Mouse (Mus musculus): ENCODE data around the gene Kcnq4. TPM values are rescaled to one million over a fixed set of nuclear protein-coding genes. Genes with fewer than 3 reads are reported as not detected.

Kcnq4 gene
- total and polyA plus RNA-seq, 3 experiments = 0.05 TPM; not detected in 2

- no peak overlapping the region for H3K4me3 ChIP-seq (ENCODE audit: low read depth, low read length)
- no peak for TF ChIP-seq TAL1 (conservative IDR thresholded peaks at IDR 0.05; ENCODE audit: low read depth, low read length)
- TF ChIP-seq POLR2AphosphoS5 (IDR thresholded peaks at IDR 0.05; ENCODE audit: insufficient replicate concordance, low read depth, low read length) = no peak
- TF ChIP-seq GATA1 (IDR thresholded peaks at IDR 0.05; ENCODE audit: borderline replicate concordance, low read length) = no peak
- TF ChIP-seq CTCF (IDR thresholded peaks at IDR 0.05; ENCODE audit: low read depth, low read length) = no peak
- no peak for TF ChIP-seq GATA2 (IDR thresholded peaks at IDR 0.05; ENCODE audit: borderline replicate concordance, low read depth, low read length)
- no peak for ATAC-seq (ENCODE audit: extremely low read depth, insufficient number of reproducible peaks, low FRiP score, poor library complexity, severe bottlenecking)
- H3K4me1 ChIP-seq (ENCODE audit: insufficient read depth, low read depth, low read length) = peaks cover 39% of the 10 kb centered on the region
- DNase-seq (ENCODE audit: low spot score) = no peak
- H3K36me3 ChIP-seq (replicated peaks) = no peaks in the 10 kb centered on the region
- H3K27me3 ChIP-seq (ENCODE audit: insufficient read depth, low read length) = peaks cover 59% of the 10 kb centered on the region
- H3K9me3 ChIP-seq (replicated peaks) = no peaks in the 10 kb centered on the region
Observed at GRCm38 (mm10) chr4:120717591-120717990, 30.8 kb downstream of the Kcnq4 start.

- Histone ChIP-seq H3K36me3 (replicated peaks) (no peaks in the 10 kb centered on the region), H3K9me3 (replicated peaks) (no peaks in the 10 kb centered on the region), H3K27me3 (ENCODE audit: insufficient read depth, low read length) (peaks cover 65% of the 10 kb centered on the region), H3K4me3 (ENCODE audit: low read depth, low read length) (no peak overlapping the region; the same call in 1 of the 2 replicates), H3K4me1 (ENCODE audit: insufficient read depth, low read depth, low read length) (peaks cover 39% of the 10 kb centered on the region)
- TF ChIP-seq GATA1 (IDR thresholded peaks at IDR 0.05; ENCODE audit: borderline replicate concordance, low read length) = no peak
- TF ChIP-seq POLR2AphosphoS5 (IDR thresholded peaks at IDR 0.05; ENCODE audit: insufficient replicate concordance, low read depth, low read length) = no peak
- TF ChIP-seq CTCF (IDR thresholded peaks at IDR 0.05; ENCODE audit: low read depth, low read length) = no peak
- no peak for TF ChIP-seq GATA2 (IDR thresholded peaks at IDR 0.05; ENCODE audit: borderline replicate concordance, low read depth, low read length)
- TF ChIP-seq TAL1 (conservative IDR thresholded peaks at IDR 0.05; ENCODE audit: low read depth, low read length) = no peak
- DNase-seq (ENCODE audit: low spot score) = no peak
- no peak for ATAC-seq (ENCODE audit: extremely low read depth, insufficient number of reproducible peaks, low FRiP score, poor library complexity, severe bottlenecking)
Observed at GRCm38 (mm10) chr4:120716765-120717164, 31.6 kb downstream of the Kcnq4 start.

- peaks cover 39% of the 10 kb centered on the region for H3K4me1 ChIP-seq (ENCODE audit: insufficient read depth, low read depth, low read length)
- peaks cover 66% of the 10 kb centered on the region for H3K27me3 ChIP-seq (ENCODE audit: insufficient read depth, low read length)
- ATAC-seq (ENCODE audit: extremely low read depth, insufficient number of reproducible peaks, low FRiP score, poor library complexity, severe bottlenecking) (no peak), DNase-seq (ENCODE audit: low spot score) (no peak)
- no peaks in the 10 kb centered on the region for H3K9me3 ChIP-seq (replicated peaks)
- no peaks in the 10 kb centered on the region for H3K36me3 ChIP-seq (replicated peaks)
- no peak for TF ChIP-seq POLR2AphosphoS5 (IDR thresholded peaks at IDR 0.05; ENCODE audit: insufficient replicate concordance, low read depth, low read length)
- TF ChIP-seq CTCF (IDR thresholded peaks at IDR 0.05; ENCODE audit: low read depth, low read length) = no peak
- TF ChIP-seq GATA1 (IDR thresholded peaks at IDR 0.05; ENCODE audit: borderline replicate concordance, low read length) = no peak
- no peak for TF ChIP-seq TAL1 (conservative IDR thresholded peaks at IDR 0.05; ENCODE audit: low read depth, low read length)
- TF ChIP-seq GATA2 (IDR thresholded peaks at IDR 0.05; ENCODE audit: borderline replicate concordance, low read depth, low read length) = no peak
- H3K4me3 ChIP-seq (ENCODE audit: low read depth, low read length) = peak overlapping the region; percentile 3; the same call in 1 of the 2 replicates
Observed at GRCm38 (mm10) chr4:120716141-120716571, 32.3 kb downstream of the Kcnq4 start.

- peak; percentile 39 for TF ChIP-seq TAL1 (conservative IDR thresholded peaks at IDR 0.05; ENCODE audit: low read depth, low read length)
- TF ChIP-seq GATA1 (IDR thresholded peaks at IDR 0.05; ENCODE audit: borderline replicate concordance, low read length) = no peak
- no peak for TF ChIP-seq CTCF (IDR thresholded peaks at IDR 0.05; ENCODE audit: low read depth, low read length)
- peaks cover 77% of the 10 kb centered on the region for H3K27me3 ChIP-seq (ENCODE audit: insufficient read depth, low read length)
- H3K36me3 ChIP-seq (replicated peaks) = no peaks in the 10 kb centered on the region
- H3K9me3 ChIP-seq (replicated peaks) = no peaks in the 10 kb centered on the region
- no peak overlapping the region for H3K4me3 ChIP-seq (ENCODE audit: low read depth, low read length)
- no peak for DNase-seq (ENCODE audit: low spot score)
- peak; percentile 41 for ATAC-seq (ENCODE audit: extremely low read depth, insufficient number of reproducible peaks, low FRiP score, poor library complexity, severe bottlenecking)
- peaks cover 36% of the 10 kb centered on the region for H3K4me1 ChIP-seq (ENCODE audit: insufficient read depth, low read depth, low read length)
Observed at GRCm38 (mm10) chr4:120713856-120714497, 34.4 kb downstream of the Kcnq4 start.

- H3K4me3 ChIP-seq (ENCODE audit: low read depth, low read length) = no peak overlapping the region
- no peak for ATAC-seq (ENCODE audit: extremely low read depth, insufficient number of reproducible peaks, low FRiP score, poor library complexity, severe bottlenecking)
- no peaks in the 10 kb centered on the region for H3K9me3 ChIP-seq (replicated peaks)
- no peaks in the 10 kb centered on the region for H3K36me3 ChIP-seq (replicated peaks)
- peaks cover 33% of the 10 kb centered on the region for H3K4me1 ChIP-seq (ENCODE audit: insufficient read depth, low read depth, low read length)
- no peak for TF ChIP-seq POLR2AphosphoS5 (IDR thresholded peaks at IDR 0.05; ENCODE audit: insufficient replicate concordance, low read depth, low read length)
- no peak for TF ChIP-seq TAL1 (conservative IDR thresholded peaks at IDR 0.05; ENCODE audit: low read depth, low read length)
- no peak for TF ChIP-seq GATA1 (IDR thresholded peaks at IDR 0.05; ENCODE audit: borderline replicate concordance, low read length)
- no peak for TF ChIP-seq CTCF (IDR thresholded peaks at IDR 0.05; ENCODE audit: low read depth, low read length)
- TF ChIP-seq GATA2 (IDR thresholded peaks at IDR 0.05; ENCODE audit: borderline replicate concordance, low read depth, low read length) = no peak
- peaks cover 80% of the 10 kb centered on the region for H3K27me3 ChIP-seq (ENCODE audit: insufficient read depth, low read length)
- no peak for DNase-seq (ENCODE audit: low spot score)
Observed at GRCm38 (mm10) chr4:120713021-120713420, 35.4 kb downstream of the Kcnq4 start.

GRCm38 (mm10) chr4:120712236-120712635, 36.2 kb downstream of the Kcnq4 start:
- Histone ChIP-seq H3K36me3 (replicated peaks) (no peaks in the 10 kb centered on the region), H3K27me3 (ENCODE audit: insufficient read depth, low read length) (peaks cover 77% of the 10 kb centered on the region), H3K4me1 (ENCODE audit: insufficient read depth, low read depth, low read length) (peaks cover 33% of the 10 kb centered on the region), H3K9me3 (replicated peaks) (no peaks in the 10 kb centered on the region), H3K4me3 (ENCODE audit: low read depth, low read length) (no peak overlapping the region)
- TF ChIP-seq TAL1 (conservative IDR thresholded peaks at IDR 0.05; ENCODE audit: low read depth, low read length) = no peak
- no peak for TF ChIP-seq CTCF (IDR thresholded peaks at IDR 0.05; ENCODE audit: low read depth, low read length)
- no peak for TF ChIP-seq GATA2 (IDR thresholded peaks at IDR 0.05; ENCODE audit: borderline replicate concordance, low read depth, low read length)
- no peak for TF ChIP-seq POLR2AphosphoS5 (IDR thresholded peaks at IDR 0.05; ENCODE audit: insufficient replicate concordance, low read depth, low read length)
- no peak for TF ChIP-seq GATA1 (IDR thresholded peaks at IDR 0.05; ENCODE audit: borderline replicate concordance, low read length)
- DNase-seq (ENCODE audit: low spot score) (no peak), ATAC-seq (ENCODE audit: extremely low read depth, insufficient number of reproducible peaks, low FRiP score, poor library complexity, severe bottlenecking) (no peak)
